Mouse (Mus musculus) myocyte (in vitro differentiated cells): ENCODE results near the gene St6galnac6.

ENCODE experiments used
- CEBPB ChIP-seq: IDR thresholded peaks from 2 replicates; pipeline ENCODE4 v1.6.1; 2011; ENCODE audit warnings: mild to moderate bottlenecking, moderate library complexity; ENCODE audit not compliant: poor library complexity, insufficient read depth, severe bottlenecking
- MAX ChIP-seq: IDR thresholded peaks from one replicate; pipeline ENCODE4 v1.6.1; 2011; ENCODE audit warnings: low read depth, mild to moderate bottlenecking, control low read depth
- MYOD1 ChIP-seq, 3 experiments: IDR thresholded peaks; one replicate each; pipeline ENCODE4 v1.6.1; 2011; ENCODE audit warnings: control low read depth in 2 of 3, low read depth in 2 of 3, mild to moderate bottlenecking in 2 of 3, moderate library complexity in 1 of 3; ENCODE audit not compliant: insufficient read length in 2 of 3, control insufficient read depth in 1 of 3
- MYOG ChIP-seq, 3 experiments: IDR thresholded peaks; one replicate each; pipeline ENCODE4 v1.6.1; 2011; ENCODE audit warnings: control low read depth in 2 of 3, low read depth in 2 of 3, mild to moderate bottlenecking in 2 of 3; ENCODE audit not compliant: insufficient read length in 2 of 3, control insufficient read depth in 1 of 3, insufficient read depth in 1 of 3
- POLR2A ChIP-seq: IDR thresholded peaks from one replicate; pipeline ENCODE4 v1.6.1; 2011; ENCODE audit warnings: low read depth, mild to moderate bottlenecking, control low read depth, moderate library complexity; ENCODE audit not compliant: insufficient read length
- POLR2AphosphoS2 ChIP-seq: IDR thresholded peaks from one replicate; pipeline ENCODE4 v1.6.1; 2011; ENCODE audit warnings: low read depth, control low read depth; ENCODE audit not compliant: insufficient read length
- REST ChIP-seq: IDR thresholded peaks from one replicate; pipeline ENCODE4 v1.6.1; 2011; ENCODE audit warnings: mild to moderate bottlenecking, control low read depth, moderate library complexity; ENCODE audit not compliant: insufficient read depth, insufficient read length
- TCF12 ChIP-seq: IDR thresholded peaks from one replicate; pipeline ENCODE4 v1.6.1; 2011; ENCODE audit warnings: mild to moderate bottlenecking, control low read depth; ENCODE audit not compliant: poor library complexity, insufficient read depth, severe bottlenecking
- TCF3 ChIP-seq: IDR thresholded peaks from one replicate; pipeline ENCODE4 v1.6.1; 2011; ENCODE audit warnings: low read depth, control low read depth; ENCODE audit not compliant: insufficient read length
- USF1 ChIP-seq: IDR thresholded peaks from one replicate; pipeline ENCODE4 v1.6.1; 2011; ENCODE audit warnings: low read depth, mild to moderate bottlenecking, control low read depth, moderate library complexity

- peak; percentile 60 for TF ChIP-seq POLR2A
- no peak for TF ChIP-seq MYOG (IDR thresholded peaks at IDR 0.05; ENCODE audit: control insufficient read depth in 1 of 3, insufficient read depth in 1 of 3, insufficient read length in 2 of 3, low read depth in 2 of 3)
- TF ChIP-seq POLR2AphosphoS2 = peak; percentile 48
- TF ChIP-seq MYOD1 (IDR thresholded peaks at IDR 0.05; ENCODE audit: control insufficient read depth in 1 of 3, insufficient read length in 2 of 3, low read depth in 2 of 3) = peak in 1 of 3 experiments; percentile 3
- TF ChIP-seq USF1 = no peak
- TF ChIP-seq MAX = no peak
- no peak for TF ChIP-seq CEBPB
- no peak for TF ChIP-seq TCF12
- no peak for TF ChIP-seq TCF3
- no peak for TF ChIP-seq REST
Observed at GRCm38 (mm10) chr2:32628729-32629128, 29.2 kb downstream of the St6galnac6 start.
